Mouse (Mus musculus) mouse trophoblast stem cell (cell line): ENCODE measurements at regions not wholly inside any gene's neighbourhood (a gene's known extent, or its start where the extent isn't known, plus 50 kb on each side); places are given as distances from the start of the nearest gene placed in this dataset.
"Not testable (repeated sequence)": the region's sequence is repeated elsewhere in the genome, so short reads cannot be mapped to it uniquely, and the experiment has no call there.

Experiments used
- in situ Hi-C, 2 experiments: fragments of 300-500 bp; cut with MseI, MboI; formaldehyde crosslinking; loops; 2 replicates in 1 of 2; 3 replicates in 1 of 2; pipeline ENCODE4 v1.15.1; 2025

- in situ Hi-C loops: loop anchor here in 1 of 2 experiments (25.0 kb wide), 1 partner anchor 490 kb away; no protein-coding TSS in a partner anchor
Measured at GRCm38 (mm10) chr12:113701841-113702240, 158.1 kb downstream of the Adam6a start.

GRCm38 (mm10) chr12:113716406-113716805 is 172.7 kb downstream of the Adam6a start:
- in situ Hi-C loops: loop anchor here (10.0 to 25.0 kb wide), 2 partner anchors 102 to 504 kb away; no protein-coding TSS in a partner anchor

- in situ Hi-C loops: loop anchor here in 1 of 2 experiments (25.0 kb wide), 1 partner anchor 524 kb away; no protein-coding TSS in a partner anchor
Measured at GRCm38 (mm10) chr12:113735847-113736246, 192.1 kb downstream of the Adam6a start.

- in situ Hi-C loops: loop anchor here in 1 of 2 experiments (25.0 kb wide), 1 partner anchor 534 kb away; no protein-coding TSS in a partner anchor
Measured at GRCm38 (mm10) chr12:113746277-113746676, 202.6 kb downstream of the Adam6a start.

- in situ Hi-C loops: loop anchor here in 1 of 2 experiments (25.0 kb wide), 1 partner anchor 536 kb away; no protein-coding TSS in a partner anchor
Measured at GRCm38 (mm10) chr12:113747987-113748386, 204.3 kb downstream of the Adam6a start.

- in situ Hi-C loops: no loop called here
Measured at GRCm38 (mm10) chr12:113769587-113769986, 225.9 kb downstream of the Adam6a start.

GRCm38 (mm10) chr12:113795876-113796275 is 252.2 kb downstream of the Adam6a start:
- in situ Hi-C loops: not testable (repeated sequence)

GRCm38 (mm10) chr12:113826377-113826776 is 282.7 kb downstream of the Adam6a start:
- in situ Hi-C loops: no loop called here

GRCm38 (mm10) chr12:113858893-113859292 is 315.2 kb downstream of the Adam6a start:
- in situ Hi-C loops: no loop called here

GRCm38 (mm10) chr12:113878826-113879225 is 335.1 kb downstream of the Adam6a start:
- in situ Hi-C loops: no loop called here

GRCm38 (mm10) chr12:113896152-113896551 is 352.4 kb downstream of the Adam6a start:
- in situ Hi-C loops: no loop called here

GRCm38 (mm10) chr12:113906459-113906858 is 362.8 kb downstream of the Adam6a start:
- in situ Hi-C loops: no loop called here

- in situ Hi-C loops: no loop called here
Measured at GRCm38 (mm10) chr12:113907751-113908150, 364.0 kb downstream of the Adam6a start.

GRCm38 (mm10) chr12:113911770-113912169 is 368.1 kb downstream of the Adam6a start:
- in situ Hi-C loops: no loop called here

GRCm38 (mm10) chr12:113940721-113941120 is 397.0 kb downstream of the Adam6a start:
- in situ Hi-C loops: loop anchor here (5.0 kb wide), 1 partner anchor 52 kb away; no protein-coding TSS in a partner anchor

- in situ Hi-C loops: loop anchor here (5.0 kb wide), 1 partner anchor 49 kb away; no protein-coding TSS in a partner anchor
Measured at GRCm38 (mm10) chr12:113943661-113944327, 400.1 kb downstream of the Adam6a start.

GRCm38 (mm10) chr12:113945786-113946185 is 402.1 kb downstream of the Adam6a start:
- in situ Hi-C loops: not testable (repeated sequence)

- in situ Hi-C loops: not testable (repeated sequence)
Measured at GRCm38 (mm10) chr12:113948017-113948416, 404.3 kb downstream of the Adam6a start.

GRCm38 (mm10) chr12:113974271-113974670 is 430.6 kb downstream of the Adam6a start:
- in situ Hi-C loops: loop anchor here in 1 of 2 experiments (5.0 kb wide), 1 partner anchor 63 kb away; no protein-coding TSS in a partner anchor

- in situ Hi-C loops: loop anchor here in 1 of 2 experiments (5.0 kb wide), 1 partner anchor 66 kb away; no protein-coding TSS in a partner anchor
Measured at GRCm38 (mm10) chr12:113981613-113982012, 437.9 kb downstream of the Adam6a start.

- in situ Hi-C loops: no loop called here
Measured at GRCm38 (mm10) chr12:113987233-113987990, 443.7 kb downstream of the Adam6a start.

- in situ Hi-C loops: loop anchor here (5.0 kb wide), 1 partner anchor 50 kb away; no protein-coding TSS in a partner anchor
Measured at GRCm38 (mm10) chr12:113992425-113992824, 448.7 kb downstream of the Adam6a start.
